Mouse (Mus musculus): ENCODE measurements around the gene Cxcl14. TPM values are rescaled to one million over a fixed set of nuclear protein-coding genes. Genes with fewer than 3 reads are reported as not detected.

Cxcl14 gene
- polyA plus RNA-seq, 1 experiment from 2014 or later = 20.9 TPM

GRCm38 (mm10) chr13:56299336-56299735, 3.0 kb upstream of the Cxcl14 start:
- H3K27me3 ChIP-seq (replicated peaks; ENCODE audit: control insufficient read depth, insufficient read depth, low read length) = peaks cover 33% of the 10 kb centered on the region

GRCm38 (mm10) chr13:56296659-56297020, 289 bp upstream of the Cxcl14 start:
- peak overlapping the region; percentile 55; the same call in 1 of the 2 replicates for H3K9ac ChIP-seq (replicated peaks; ENCODE audit: low read depth, low read length)
- H3K27ac ChIP-seq (ENCODE audit: low read length) = no peak overlapping the region
- peaks cover 22% of the 10 kb centered on the region for H3K4me1 ChIP-seq (replicated peaks; ENCODE audit: control insufficient read depth, insufficient read depth, low read length)
- no peaks in the 10 kb centered on the region for H3K9me3 ChIP-seq (ENCODE audit: control insufficient read depth, low read length)
- no peaks in the 10 kb centered on the region for H3K36me3 ChIP-seq (ENCODE audit: control insufficient read depth, insufficient read depth)
- peaks cover 52% of the 10 kb centered on the region for H3K27me3 ChIP-seq (replicated peaks; ENCODE audit: control insufficient read depth, insufficient read depth, low read length)
- peak overlapping the region; percentile 46 for H3K4me3 ChIP-seq (replicated peaks; ENCODE audit: low read length)
- peak overlapping the region; percentile 74 for H3K4me2 ChIP-seq (ENCODE audit: low read length)
- no peak for ATAC-seq
- 2% methylated on average over 8 of the region's 8 CpGs for WGBS

More at GRCm38 (mm10) chr13:56299336-56299735, 3.0 kb upstream of the Cxcl14 start:
- H3K9me3 ChIP-seq (ENCODE audit: control insufficient read depth, low read length) = no peaks in the 10 kb centered on the region
- peaks cover 22% of the 10 kb centered on the region for H3K4me1 ChIP-seq (replicated peaks; ENCODE audit: control insufficient read depth, insufficient read depth, low read length)
- no peaks in the 10 kb centered on the region for H3K36me3 ChIP-seq (ENCODE audit: control insufficient read depth, insufficient read depth)
- H3K9ac ChIP-seq (replicated peaks; ENCODE audit: low read depth, low read length) = no peak overlapping the region
- 93% methylated on average over 11 of the region's 11 CpGs for WGBS
- no peak overlapping the region for H3K4me3 ChIP-seq (replicated peaks; ENCODE audit: low read length)
- no peak overlapping the region for H3K27ac ChIP-seq (ENCODE audit: low read length)
- no peak overlapping the region for H3K4me2 ChIP-seq (ENCODE audit: low read length)
- ATAC-seq = no peak

- peak overlapping the region; percentile 74 for H3K4me2 ChIP-seq (ENCODE audit: low read length)
- no peak for ATAC-seq
- H3K27me3 ChIP-seq (replicated peaks; ENCODE audit: control insufficient read depth, insufficient read depth, low read length) = peaks cover 52% of the 10 kb centered on the region
- H3K9me3 ChIP-seq (ENCODE audit: control insufficient read depth, low read length) = no peaks in the 10 kb centered on the region
- no peak overlapping the region for H3K27ac ChIP-seq (ENCODE audit: low read length)
- WGBS = 4% methylated on average over 13 of the region's 13 CpGs
- peak overlapping the region; percentile 46 for H3K4me3 ChIP-seq (replicated peaks; ENCODE audit: low read length)
- peaks cover 22% of the 10 kb centered on the region for H3K4me1 ChIP-seq (replicated peaks; ENCODE audit: control insufficient read depth, insufficient read depth, low read length)
- peak overlapping the region; percentile 55 for H3K9ac ChIP-seq (replicated peaks; ENCODE audit: low read depth, low read length)
- H3K36me3 ChIP-seq (ENCODE audit: control insufficient read depth, insufficient read depth) = no peaks in the 10 kb centered on the region
These were observed 787 bp downstream of the Cxcl14 start for GRCm38 (mm10) chr13:56295586-56295942.

GRCm38 (mm10) chr13:56294908-56295307, 1.4 kb downstream of the Cxcl14 start:
- H3K27me3 ChIP-seq (replicated peaks; ENCODE audit: control insufficient read depth, insufficient read depth, low read length) = peaks cover 52% of the 10 kb centered on the region
- no peak overlapping the region for H3K27ac ChIP-seq (ENCODE audit: low read length)
- ATAC-seq = no peak
- WGBS = 5% methylated on average over 10 of the region's 10 CpGs
- no peaks in the 10 kb centered on the region for H3K9me3 ChIP-seq (ENCODE audit: control insufficient read depth, low read length)
- no peaks in the 10 kb centered on the region for H3K36me3 ChIP-seq (ENCODE audit: control insufficient read depth, insufficient read depth)
- peak overlapping the region; percentile 46 for H3K4me3 ChIP-seq (replicated peaks; ENCODE audit: low read length)
- no peak overlapping the region for H3K9ac ChIP-seq (replicated peaks; ENCODE audit: low read depth, low read length)
- H3K4me2 ChIP-seq (ENCODE audit: low read length) = peak overlapping the region; percentile 74; the same call in 1 of the 2 replicates
- H3K4me1 ChIP-seq (replicated peaks; ENCODE audit: control insufficient read depth, insufficient read depth, low read length) = peaks cover 22% of the 10 kb centered on the region

- no peak for ATAC-seq
- Histone ChIP-seq H3K27ac (ENCODE audit: low read length) (no peak overlapping the region), H3K27me3 (replicated peaks; ENCODE audit: control insufficient read depth, insufficient read depth, low read length) (peaks cover 26% of the 10 kb centered on the region), H3K4me2 (ENCODE audit: low read length) (no peak overlapping the region), H3K9me3 (ENCODE audit: control insufficient read depth, low read length) (no peaks in the 10 kb centered on the region), H3K4me3 (replicated peaks; ENCODE audit: low read length) (no peak overlapping the region), H3K4me1 (replicated peaks; ENCODE audit: control insufficient read depth, insufficient read depth, low read length) (peaks cover 9% of the 10 kb centered on the region), H3K9ac (replicated peaks; ENCODE audit: low read depth, low read length) (no peak overlapping the region), H3K36me3 (ENCODE audit: control insufficient read depth, insufficient read depth) (no peaks in the 10 kb centered on the region)
- WGBS = 76% methylated on average over 6 of the region's 6 CpGs
These were observed 6.4 kb downstream of the Cxcl14 start for GRCm38 (mm10) chr13:56289998-56290397.

- Histone ChIP-seq H3K27me3 (replicated peaks; ENCODE audit: control insufficient read depth, insufficient read depth, low read length) (peaks cover 18% of the 10 kb centered on the region), H3K36me3 (ENCODE audit: control insufficient read depth, insufficient read depth) (no peaks in the 10 kb centered on the region), H3K4me3 (replicated peaks; ENCODE audit: low read length) (no peak overlapping the region), H3K4me2 (ENCODE audit: low read length) (no peak overlapping the region), H3K9me3 (ENCODE audit: control insufficient read depth, low read length) (no peaks in the 10 kb centered on the region), H3K4me1 (replicated peaks; ENCODE audit: control insufficient read depth, insufficient read depth, low read length) (peaks cover 6% of the 10 kb centered on the region; the same call in 1 of the 2 replicates), H3K9ac (replicated peaks; ENCODE audit: low read depth, low read length) (no peak overlapping the region), H3K27ac (ENCODE audit: low read length) (no peak overlapping the region)
- no peak for ATAC-seq
- WGBS = 54% methylated on average over 11 of the region's 11 CpGs
These were observed 7.1 kb downstream of the Cxcl14 start for GRCm38 (mm10) chr13:56289261-56289660.

- H3K4me1 ChIP-seq (replicated peaks; ENCODE audit: control insufficient read depth, insufficient read depth, low read length) = peaks cover 6% of the 10 kb centered on the region; the same call in 1 of the 2 replicates
- H3K9me3 ChIP-seq (ENCODE audit: control insufficient read depth, low read length) = no peaks in the 10 kb centered on the region
- no peaks in the 10 kb centered on the region for H3K36me3 ChIP-seq (ENCODE audit: control insufficient read depth, insufficient read depth)
- H3K9ac ChIP-seq (replicated peaks; ENCODE audit: low read depth, low read length) = no peak overlapping the region
- H3K4me2 ChIP-seq (ENCODE audit: low read length) = no peak overlapping the region
- ATAC-seq = no peak
- H3K27me3 ChIP-seq (replicated peaks; ENCODE audit: control insufficient read depth, insufficient read depth, low read length) = peaks cover 12% of the 10 kb centered on the region
- H3K27ac ChIP-seq (ENCODE audit: low read length) = no peak overlapping the region
- 25% methylated on average over 4 of the region's 4 CpGs for WGBS
- H3K4me3 ChIP-seq (replicated peaks; ENCODE audit: low read length) = no peak overlapping the region
These were observed 7.8 kb downstream of the Cxcl14 start for GRCm38 (mm10) chr13:56288601-56289000.

- no peaks in the 10 kb centered on the region for H3K9me3 ChIP-seq (ENCODE audit: control insufficient read depth, low read length)
- WGBS = 30% methylated on average over 9 of the region's 9 CpGs
- H3K4me1 ChIP-seq (replicated peaks; ENCODE audit: control insufficient read depth, insufficient read depth, low read length) = peaks cover 6% of the 10 kb centered on the region; the same call in 1 of the 2 replicates
- no peaks in the 10 kb centered on the region for H3K27me3 ChIP-seq (replicated peaks; ENCODE audit: control insufficient read depth, insufficient read depth, low read length)
- H3K36me3 ChIP-seq (ENCODE audit: control insufficient read depth, insufficient read depth) = no peaks in the 10 kb centered on the region
- H3K27ac ChIP-seq (ENCODE audit: low read length) = no peak overlapping the region; the same call in 1 of the 2 replicates
- no peak overlapping the region for H3K4me2 ChIP-seq (ENCODE audit: low read length)
- H3K4me3 ChIP-seq (replicated peaks; ENCODE audit: low read length) = no peak overlapping the region
- H3K9ac ChIP-seq (replicated peaks; ENCODE audit: low read depth, low read length) = no peak overlapping the region
- peak; percentile 69 for ATAC-seq
These were observed 9.3 kb downstream of the Cxcl14 start for GRCm38 (mm10) chr13:56287091-56287490.

GRCm38 (mm10) chr13:56283321-56283720, 13.0 kb downstream of the Cxcl14 start:
- H3K36me3 ChIP-seq (ENCODE audit: control insufficient read depth, insufficient read depth) = no peaks in the 10 kb centered on the region
- no peaks in the 10 kb centered on the region for H3K27me3 ChIP-seq (replicated peaks; ENCODE audit: control insufficient read depth, insufficient read depth, low read length)
- H3K4me3 ChIP-seq (replicated peaks; ENCODE audit: low read length) = no peak overlapping the region
- H3K9ac ChIP-seq (replicated peaks; ENCODE audit: low read depth, low read length) = no peak overlapping the region
- WGBS = 90% methylated on average over 13 of the region's 13 CpGs
- ATAC-seq = no peak
- peaks cover 3% of the 10 kb centered on the region; the same call in 1 of the 2 replicates for H3K4me1 ChIP-seq (replicated peaks; ENCODE audit: control insufficient read depth, insufficient read depth, low read length)
- H3K4me2 ChIP-seq (ENCODE audit: low read length) = no peak overlapping the region
- peaks cover 3% of the 10 kb centered on the region; the same call in 1 of the 2 replicates for H3K9me3 ChIP-seq (ENCODE audit: control insufficient read depth, low read length)
- no peak overlapping the region for H3K27ac ChIP-seq (ENCODE audit: low read length)

- ATAC-seq = no peak
- H3K9me3 ChIP-seq (ENCODE audit: control insufficient read depth, low read length) = peaks cover 3% of the 10 kb centered on the region; the same call in 1 of the 2 replicates
- H3K4me1 ChIP-seq (replicated peaks; ENCODE audit: control insufficient read depth, insufficient read depth, low read length) = no peaks in the 10 kb centered on the region
- no peak overlapping the region for H3K9ac ChIP-seq (replicated peaks; ENCODE audit: low read depth, low read length)
- H3K4me3 ChIP-seq (replicated peaks; ENCODE audit: low read length) = no peak overlapping the region
- H3K27me3 ChIP-seq (replicated peaks; ENCODE audit: control insufficient read depth, insufficient read depth, low read length) = no peaks in the 10 kb centered on the region
- WGBS = 82% methylated on average over 6 of the region's 6 CpGs
- H3K27ac ChIP-seq (ENCODE audit: low read length) = no peak overlapping the region
- no peak overlapping the region for H3K4me2 ChIP-seq (ENCODE audit: low read length)
- H3K36me3 ChIP-seq (ENCODE audit: control insufficient read depth, insufficient read depth) = no peaks in the 10 kb centered on the region
These were observed 16.0 kb downstream of the Cxcl14 start for GRCm38 (mm10) chr13:56280356-56280755.
